Mouse (Mus musculus) gastrocnemius, adult 8-10 months (tissue): ENCODE data around the gene Olfr987. TPM values are rescaled to one million over a fixed set of nuclear protein-coding genes. Genes with fewer than 3 reads are reported as not detected.
"Not testable (repeated sequence)": the region's sequence is repeated elsewhere in the genome, so short reads cannot be mapped to it uniquely, and the experiment has no call there.

Experiments used
- DNase-seq, 2 experiments: peaks; one replicate each; pipeline ENCODE4 v3.0.0; 2022; ENCODE audit warnings: low spot score in 2 of 2
- total RNA-seq, 4 experiments: library from RNA; stranded (reverse); gene quantifications; 2 replicates each; pipeline ENCODE4 v1.2.4; 2022

Olfr987 gene
- total RNA-seq, result not detected

DNA sequence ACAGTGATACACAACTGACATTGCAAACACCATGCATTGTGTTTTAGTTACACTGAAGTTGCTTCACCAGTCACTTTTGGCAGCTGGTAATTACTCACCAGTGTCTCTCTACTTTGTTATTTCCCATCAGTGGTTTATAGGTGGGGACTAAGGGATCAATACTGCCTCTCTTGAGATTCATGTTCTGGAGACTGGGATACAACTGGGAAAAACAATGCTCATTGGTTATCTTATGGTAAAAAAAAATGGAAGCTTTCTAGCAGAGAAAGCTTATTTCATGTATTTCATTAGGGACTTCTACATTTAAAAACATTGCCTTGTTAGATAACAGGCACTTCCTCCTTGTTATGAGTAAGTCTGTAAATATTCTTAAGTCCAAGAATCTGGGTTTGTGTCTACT lies at the start of gene Olfr987:
Gene Olfr987, minus strand, starts transcription at position 101 of the 400 bp plus-strand sequence.
- DNase-seq, result not testable (repeated sequence)

GRCm38 (mm10) chr2:85363127-85363526 lies 24.0 kb upstream of the Olfr987 start, which contains the start of gene Olfr988:
Gene Olfr988 (minus strand): TSS chr2:85363227.
- not testable (repeated sequence) for DNase-seq

DNA sequence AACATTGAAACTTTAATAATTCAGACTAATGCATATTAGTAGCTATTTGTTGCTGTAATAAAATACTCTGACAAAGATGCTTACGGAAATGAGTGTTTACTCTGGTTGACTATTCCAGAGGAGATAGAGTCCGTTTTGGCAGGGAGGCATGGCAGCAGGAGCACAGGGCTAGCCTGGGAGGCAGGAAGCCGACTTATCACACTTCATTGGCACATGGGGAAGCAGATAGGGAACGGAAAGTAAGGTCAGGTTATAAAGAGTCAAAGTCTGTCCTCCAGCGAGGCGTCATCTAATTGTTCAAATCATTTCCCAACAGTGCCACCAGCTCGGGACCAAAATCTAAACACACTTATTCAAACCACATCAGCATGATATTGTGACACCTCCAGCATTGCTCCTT lies 857 bp upstream of the Olfr987 start:
- DNase-seq, result no peak

- DNase-seq, result no peak
Observed at GRCm38 (mm10) chr2:85319106-85319505, 20.0 kb downstream of the Olfr987 start.

GRCm38 (mm10) chr2:85285406-85285805 lies 53.7 kb downstream of the Olfr987 start:
- no peak for DNase-seq

GRCm38 (mm10) chr2:85284626-85285025 lies 54.5 kb downstream of the Olfr987 start:
- DNase-seq, result no peak

DNA sequence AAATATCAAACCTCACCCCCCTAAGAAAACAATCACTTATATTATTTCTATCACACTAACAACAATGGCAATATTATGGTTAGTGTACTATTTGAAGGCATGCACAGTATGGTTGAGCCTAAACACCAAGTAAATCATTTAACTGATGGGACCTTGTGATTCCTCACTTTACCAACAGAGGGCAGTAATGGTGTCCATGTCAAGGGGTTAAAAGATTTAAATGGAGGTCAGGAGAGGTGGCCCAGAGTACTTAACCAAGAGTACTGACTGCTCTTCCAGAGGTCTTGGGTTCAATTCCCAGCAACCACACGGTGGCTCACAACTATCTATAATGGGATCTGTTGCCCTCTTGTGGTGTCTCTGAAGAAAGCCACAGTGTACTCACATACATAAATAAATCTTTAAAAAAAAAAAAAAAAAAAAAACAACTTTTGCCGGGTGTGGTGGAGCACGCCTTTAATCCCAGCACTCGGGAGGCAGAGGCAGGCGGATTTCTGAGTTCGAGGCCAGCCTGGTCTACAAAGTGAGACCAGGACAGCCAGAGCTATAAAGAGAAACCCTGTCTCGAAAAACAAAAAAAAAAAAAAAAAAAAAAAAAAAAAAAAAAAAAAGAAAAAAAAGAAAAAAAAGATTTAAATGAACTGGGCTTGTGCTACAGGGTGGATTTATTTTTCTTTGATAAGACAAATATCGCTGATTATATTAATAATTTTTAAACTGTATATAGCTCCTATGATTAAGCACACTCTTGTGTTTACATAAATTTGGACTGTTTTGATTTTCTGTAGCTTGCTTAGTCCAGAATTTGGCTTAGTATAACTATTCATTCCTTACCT lies 55.3 kb downstream of the Olfr987 start:
- no peak for DNase-seq

GRCm38 (mm10) chr2:85281023-85281422 lies 58.1 kb downstream of the Olfr987 start:
- DNase-seq, result no peak

Other genes starting within 250 kb of the Olfr987 start
- 1 to 10 TPM; 1.5 to 5.4 (median 2.6) TPM for gene Aplnr, start 203.1 kb downstream of the Olfr987 start, total RNA-seq
- gene Lrrc55, start 142.1 kb downstream of the Olfr987 start, total RNA-seq, result under 1 TPM; 0.24 to 0.63 (median 0.31) TPM
- gene Olfr988, start 23.9 kb upstream of the Olfr987 start, total RNA-seq, result not detected
- gene Olfr992, start 70.2 kb upstream of the Olfr987 start, total RNA-seq, result not detected
- gene Olfr993, start 75.6 kb upstream of the Olfr987 start, total RNA-seq, result not detected
- not detected for gene Olfr994, start 97.1 kb upstream of the Olfr987 start, total RNA-seq
- not detected for gene Olfr995, start 104.3 kb upstream of the Olfr987 start, total RNA-seq
- not detected for gene 4833423E24Rik, start 179.7 kb upstream of the Olfr987 start, total RNA-seq
- gene Olfr996, start 239.9 kb upstream of the Olfr987 start, total RNA-seq, result not detected
- gene Olfr998, start 249.6 kb upstream of the Olfr987 start, total RNA-seq, result not detected